Mouse (Mus musculus): Measurements from ENCODE around the gene Mypop.

The Mypop gene

DNA sequence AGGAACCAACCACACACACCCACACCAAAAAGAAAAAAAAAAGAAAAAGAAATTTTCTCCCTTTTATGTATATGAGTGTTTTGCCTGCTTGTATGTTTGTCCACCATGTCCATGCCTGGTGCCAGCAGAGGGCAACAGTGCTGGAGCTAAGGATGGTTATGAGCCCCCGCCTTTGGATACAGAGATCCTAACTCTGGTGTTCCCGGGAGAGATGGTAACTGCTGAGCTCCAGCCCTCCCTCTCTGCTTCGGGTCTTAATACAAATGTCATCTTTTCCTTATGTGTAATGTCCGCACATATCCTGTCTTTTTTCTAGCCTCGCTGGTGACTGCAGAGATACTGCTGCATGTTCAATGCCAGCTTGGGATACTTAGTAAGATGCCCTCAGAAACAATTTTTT is 1.1 kb upstream of the Mypop start:
- no peak for DNase-seq (ENCODE audit: low read depth, low spot score)

DNA sequence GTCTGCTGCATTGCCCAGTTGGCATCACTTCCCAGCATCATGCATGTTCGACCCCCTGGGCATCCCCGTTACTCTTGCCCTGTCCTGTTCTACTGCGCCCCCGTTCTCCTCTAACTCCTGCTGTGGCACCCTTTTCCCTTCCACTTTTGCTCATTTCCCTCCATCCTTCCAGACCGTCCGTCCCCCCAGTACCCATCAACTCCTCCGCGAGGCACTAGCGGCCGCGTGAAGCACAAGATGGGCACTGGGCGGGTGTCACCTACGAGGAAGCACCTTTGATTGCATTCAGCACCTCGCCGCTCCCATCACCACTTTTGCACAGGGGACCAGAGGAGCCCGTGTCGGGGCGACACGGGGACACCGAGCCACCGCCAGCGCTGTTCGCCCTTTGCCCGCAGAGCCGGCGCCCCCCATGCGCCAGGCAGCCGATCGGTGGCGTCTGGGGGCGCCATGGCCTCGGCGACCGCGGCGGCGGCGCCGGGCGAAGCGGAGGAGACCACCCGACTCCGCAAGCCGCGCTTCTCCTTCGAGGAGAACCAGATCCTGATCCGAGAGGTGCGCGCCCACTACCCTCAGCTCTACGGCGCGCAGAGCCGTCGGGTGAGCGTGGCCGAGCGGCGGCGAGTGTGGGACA is 732 bp downstream of the Mypop start:
- no peak for DNase-seq (ENCODE audit: low read depth, low spot score)

DNA sequence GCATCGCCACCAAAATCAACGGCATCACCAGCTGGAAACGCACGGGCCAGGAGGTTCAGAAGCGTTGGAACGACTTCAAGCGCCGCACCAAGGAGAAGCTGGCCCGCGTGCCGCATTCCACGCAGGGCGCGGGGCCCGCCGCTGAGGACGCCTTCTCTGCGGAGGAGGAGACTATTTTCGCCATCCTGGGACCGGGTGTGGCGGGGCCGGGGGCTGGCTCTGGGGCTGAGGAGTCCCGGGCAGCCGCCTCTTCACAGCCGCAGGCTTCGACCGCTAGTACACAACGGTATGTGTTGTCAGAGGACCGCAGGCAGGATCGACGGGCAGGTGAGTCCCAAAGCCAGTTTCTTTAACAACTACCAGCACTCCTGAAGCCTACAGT is 1.2 kb downstream of the Mypop start:
- no peak for DNase-seq (ENCODE audit: low read depth, low spot score)

DNA sequence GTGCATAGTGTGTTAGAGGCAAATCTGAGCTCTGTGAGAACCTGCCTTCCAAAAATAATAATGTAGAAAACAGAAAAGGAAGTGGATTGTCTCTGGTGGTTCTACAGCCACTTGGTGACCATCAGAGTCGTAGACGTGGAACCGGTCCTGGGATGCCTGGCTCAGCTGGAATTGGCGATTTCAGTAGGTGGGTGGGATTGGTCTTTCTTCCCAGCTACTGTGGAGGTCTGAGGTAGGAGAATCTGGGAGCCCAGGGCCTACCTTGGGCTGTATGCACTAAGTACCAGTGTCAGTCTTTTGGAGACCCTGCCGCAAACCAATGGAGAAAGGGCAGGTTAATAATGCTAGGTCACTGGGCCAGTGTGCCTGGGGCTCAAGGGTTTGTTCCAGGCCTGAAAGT is 2.0 kb downstream of the Mypop start:
- DNase-seq (ENCODE audit: low read depth, low spot score) = no peak

DNA sequence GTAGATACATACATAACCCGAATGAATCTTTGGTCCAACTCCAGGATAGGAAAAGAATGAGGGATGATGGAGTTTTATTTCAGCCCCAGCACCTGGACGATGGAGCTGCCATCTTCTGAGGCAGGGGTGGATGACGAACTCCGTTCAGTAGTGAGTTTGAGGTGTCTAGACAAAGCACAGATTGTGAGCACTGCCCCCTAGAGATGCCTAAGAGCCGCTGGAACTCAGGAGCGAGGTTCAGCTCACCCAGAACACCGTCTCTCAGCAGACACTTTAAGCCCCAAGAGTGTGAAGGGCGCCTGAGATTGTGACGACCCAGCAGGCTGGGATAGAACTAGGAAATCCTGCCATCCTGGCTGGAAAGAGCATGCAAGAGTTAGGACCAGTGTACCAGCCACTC is 7.8 kb downstream of the Mypop start:
- peak; percentile 53 for DNase-seq (ENCODE audit: low read depth, low spot score)

DNA sequence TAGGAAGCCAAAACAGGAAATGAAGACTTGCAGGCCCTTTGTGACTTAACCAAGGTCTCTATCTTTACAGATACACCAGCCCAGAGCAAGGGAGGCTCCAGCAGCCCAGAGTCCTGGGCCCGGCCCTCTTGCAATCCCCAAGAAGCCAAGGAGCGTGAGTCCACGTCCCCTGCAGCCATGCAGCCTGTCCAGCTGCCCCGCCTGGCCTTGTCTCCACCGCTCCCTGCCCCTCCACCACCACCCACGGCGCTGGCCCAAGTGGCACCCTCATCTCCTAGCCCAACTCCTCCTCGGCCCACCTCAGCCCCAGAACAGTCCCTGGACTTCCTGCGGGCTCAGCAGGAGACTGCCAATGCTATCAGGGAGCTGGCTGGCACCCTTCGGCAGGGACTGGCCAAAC is 9.4 kb downstream of the Mypop start:
- no peak for DNase-seq (ENCODE audit: low read depth, low spot score)

DNA sequence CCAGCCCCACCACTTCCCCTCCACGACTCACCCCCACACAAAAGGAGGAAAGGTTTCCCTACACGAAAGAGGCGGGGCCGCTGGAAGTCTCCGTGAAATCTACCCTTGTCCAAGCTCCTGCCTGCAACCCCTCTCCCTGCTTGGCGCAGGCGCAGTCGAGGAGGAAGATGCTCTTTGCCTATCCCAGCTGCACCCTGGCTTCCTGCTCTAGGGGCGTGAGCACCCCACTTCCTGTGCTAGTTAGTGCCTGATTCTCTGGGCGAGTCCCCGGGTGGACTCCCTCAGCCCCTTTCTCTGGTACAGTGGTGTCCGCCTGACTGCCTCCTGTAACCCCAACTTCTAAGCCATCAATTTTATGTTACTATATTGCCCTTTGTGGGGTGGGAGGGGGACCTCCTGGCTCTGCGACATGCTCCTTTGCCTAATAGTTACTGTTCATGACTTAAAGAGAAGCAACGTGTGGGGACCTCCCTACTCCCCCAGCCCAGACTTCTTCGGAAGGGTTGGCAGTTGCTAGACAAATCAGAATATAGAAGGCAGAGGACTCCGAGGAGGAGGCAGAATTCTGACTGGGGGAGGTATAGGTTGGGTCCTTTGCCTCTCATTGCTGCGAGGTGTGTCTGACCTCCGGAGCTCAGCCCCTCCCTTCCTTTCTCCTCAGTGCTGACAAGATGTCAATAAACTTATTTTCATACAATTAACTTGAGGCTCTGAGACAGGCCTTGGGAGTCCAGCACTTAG is 10.2 kb downstream of the Mypop start:
- DNase-seq (ENCODE audit: low read depth, low spot score) = peak; percentile 85

DNA sequence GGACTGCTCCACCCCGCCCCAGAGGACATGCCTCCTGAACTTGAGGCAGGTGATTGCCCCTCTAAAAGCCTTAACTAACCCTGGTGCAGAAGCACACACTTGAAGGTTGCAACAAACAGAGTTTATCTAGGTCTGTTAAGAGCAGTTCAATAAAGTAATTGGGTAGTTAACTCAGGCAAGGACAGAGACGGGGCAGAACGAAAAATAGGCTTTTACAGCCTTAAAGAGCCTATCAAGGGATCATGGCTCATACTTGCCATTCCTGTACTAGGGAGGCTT is 10.7 kb downstream of the Mypop start:
- DNase-seq (ENCODE audit: low read depth, low spot score) = no peak

DNA sequence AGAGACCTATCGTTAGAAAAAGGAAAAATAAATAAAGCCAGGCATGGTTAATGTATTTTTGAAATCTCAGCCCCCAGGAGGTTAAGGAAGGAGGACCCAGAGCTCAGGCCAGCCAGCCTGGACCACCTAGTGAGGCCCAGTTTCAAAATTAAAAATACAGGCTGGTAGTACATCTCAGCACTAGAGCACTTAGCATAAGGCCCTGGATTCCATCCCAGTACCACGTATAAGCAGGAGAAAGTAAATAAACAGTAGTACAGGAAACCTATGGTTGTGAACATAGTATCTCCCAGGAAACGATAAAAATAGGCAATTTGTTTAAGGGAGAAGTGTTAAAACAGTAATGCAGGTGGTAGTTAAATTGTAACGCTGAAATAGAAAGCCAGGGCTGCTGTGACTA is 11.1 kb downstream of the Mypop start:
- no peak for DNase-seq (ENCODE audit: low read depth, low spot score)

DNA sequence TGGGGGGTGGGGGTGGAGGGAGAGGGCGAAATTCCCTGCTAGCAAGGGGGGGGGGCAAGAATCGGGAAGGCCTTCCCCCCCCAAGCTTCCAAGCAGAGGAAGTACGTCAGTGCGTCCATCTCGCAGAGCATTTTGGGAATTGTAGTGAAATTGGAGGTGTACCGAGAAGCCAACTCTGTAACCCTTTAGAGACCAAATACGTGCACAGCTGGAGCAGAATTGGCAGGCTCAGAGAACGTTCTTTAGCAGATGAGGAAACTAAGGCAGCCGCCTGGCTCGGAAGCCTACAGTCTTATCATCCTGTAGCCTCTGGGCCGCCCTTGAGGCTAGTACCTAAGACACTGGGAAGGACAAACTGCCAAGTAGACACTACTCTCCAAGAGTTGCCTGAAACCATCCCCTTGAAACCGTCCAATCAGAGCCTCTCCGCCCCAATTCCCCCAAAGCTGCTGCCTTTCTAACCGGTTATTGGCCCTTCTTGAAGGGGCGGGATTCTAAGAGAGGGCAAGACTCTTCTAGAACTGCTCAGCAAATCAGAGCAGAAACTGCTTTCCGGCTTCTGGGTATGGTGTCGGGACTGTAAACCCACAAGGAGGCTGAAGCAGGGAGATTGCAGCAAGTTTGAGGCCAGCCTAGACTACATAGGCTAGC is 11.9 kb downstream of the Mypop start:
- DNase-seq (ENCODE audit: low read depth, low spot score) = peak; percentile 93

DNA sequence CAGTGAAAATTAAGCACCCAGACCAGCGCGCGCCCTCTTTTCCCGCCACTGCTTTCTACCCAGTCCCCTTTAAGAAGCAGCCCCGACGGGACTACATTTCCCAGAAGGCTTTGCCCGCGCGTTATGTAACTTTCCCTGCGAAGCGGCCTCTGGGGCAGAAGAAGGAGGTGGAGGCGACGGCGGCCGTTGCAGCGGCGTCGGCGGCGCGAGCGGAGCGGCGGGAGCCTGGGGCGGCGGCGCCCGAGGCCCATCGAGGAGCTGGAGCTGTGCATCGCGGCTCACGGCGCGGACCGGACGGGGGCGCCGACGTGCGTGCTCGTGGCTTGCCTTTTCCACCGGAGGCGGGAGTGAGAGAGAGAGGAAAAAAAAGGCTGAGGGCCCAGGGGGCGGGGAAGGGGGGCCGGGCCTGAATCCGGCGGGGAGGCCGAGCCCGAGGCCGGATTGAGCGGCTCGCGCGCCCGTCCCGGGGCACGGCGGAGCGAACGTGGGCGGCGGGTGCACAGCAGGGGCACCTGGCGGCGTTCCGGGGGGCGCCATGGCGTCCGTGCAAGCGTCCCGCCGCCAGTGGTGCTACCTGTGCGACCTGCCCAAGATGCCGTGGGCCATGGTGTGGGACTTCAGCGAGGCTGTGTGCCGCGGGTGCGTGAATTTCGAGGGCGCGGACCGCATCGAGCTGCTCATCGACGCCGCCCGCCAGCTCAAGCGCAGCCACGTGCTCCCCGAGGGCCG is 13.0 kb downstream of the Mypop start, which contains the start of gene Irf2bp1:
Irf2bp1 (plus strand) TSS at position 143 of the 729 bp plus-strand sequence.
- peak; percentile 90 for DNase-seq (ENCODE audit: low read depth, low spot score)

DNA sequence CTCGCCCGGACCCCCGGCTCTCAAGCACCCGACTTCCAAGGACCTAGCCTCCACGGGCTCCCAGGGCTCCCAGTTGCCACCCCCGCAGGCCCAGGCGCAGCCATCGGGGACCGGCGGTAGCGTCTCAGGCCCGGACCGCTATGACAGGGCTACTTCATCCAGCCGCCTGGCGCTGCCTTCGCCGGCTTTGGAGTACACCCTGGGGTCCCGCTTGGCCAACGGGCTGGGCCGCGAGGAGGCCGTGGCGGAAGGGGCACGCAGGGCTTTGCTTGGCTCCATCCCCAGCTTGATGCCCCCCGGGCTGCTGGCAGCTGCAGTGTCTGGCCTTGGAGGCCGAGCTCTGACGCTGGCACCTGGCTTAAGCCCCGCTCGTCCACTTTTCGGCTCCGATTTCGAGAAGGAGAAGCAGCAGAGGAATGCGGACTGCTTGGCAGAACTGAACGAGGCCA is 13.6 kb downstream of the Mypop start:
- DNase-seq (ENCODE audit: low read depth, low spot score) = no peak

DNA sequence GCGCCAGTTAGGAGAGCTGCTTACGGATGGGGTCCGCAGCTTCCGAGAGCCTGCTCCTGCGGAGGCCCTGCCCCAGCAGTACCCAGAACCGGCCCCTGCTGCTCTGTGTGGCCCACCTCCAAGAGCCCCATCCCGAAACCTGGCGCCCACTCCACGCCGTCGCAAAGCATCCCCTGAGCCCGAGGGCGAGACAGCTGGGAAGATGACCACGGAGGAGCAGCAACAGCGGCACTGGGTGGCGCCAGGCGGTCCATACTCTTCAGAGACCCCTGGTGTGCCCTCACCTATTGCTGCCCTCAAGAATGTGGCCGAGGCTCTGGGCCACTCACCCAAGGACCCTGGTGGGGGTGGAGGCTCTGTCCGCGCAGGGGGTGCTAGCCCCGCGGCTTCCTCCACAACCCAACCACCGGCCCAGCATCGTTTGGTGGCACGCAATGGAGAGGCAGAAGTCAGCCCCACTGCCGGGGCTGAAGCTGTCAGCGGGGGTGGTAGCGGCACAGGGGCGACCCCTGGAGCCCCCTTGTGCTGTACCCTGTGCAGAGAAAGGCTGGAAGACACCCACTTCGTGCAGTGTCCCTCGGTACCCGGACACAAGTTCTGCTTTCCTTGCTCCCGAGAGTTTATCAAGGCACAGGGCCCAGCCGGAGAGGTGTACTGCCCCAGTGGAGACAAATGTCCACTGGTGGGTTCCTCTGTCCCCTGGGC is 14.5 kb downstream of the Mypop start:
- no peak for DNase-seq (ENCODE audit: low read depth, low spot score)

DNA sequence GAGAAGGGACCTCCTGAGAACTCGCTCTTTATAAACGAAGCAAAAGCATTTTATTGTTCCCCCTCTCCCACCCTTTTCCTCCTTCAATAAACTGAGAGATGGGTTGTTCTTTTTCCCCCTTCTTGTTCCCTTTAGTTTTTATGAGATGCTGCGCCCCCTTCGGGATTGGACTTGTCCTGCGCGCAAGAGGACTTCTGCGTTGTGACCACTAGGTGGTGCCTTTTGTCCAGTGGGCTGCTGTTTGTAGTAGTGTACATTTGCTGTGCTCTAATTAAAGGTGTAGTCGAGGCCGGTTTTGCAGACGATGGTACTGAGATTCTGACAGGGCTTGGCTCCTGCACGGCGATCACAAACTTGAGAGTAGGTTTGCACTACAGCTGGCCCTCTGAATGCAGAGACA is 15.4 kb downstream of the Mypop start:
- DNase-seq (ENCODE audit: low read depth, low spot score) = peak; percentile 92

DNA sequence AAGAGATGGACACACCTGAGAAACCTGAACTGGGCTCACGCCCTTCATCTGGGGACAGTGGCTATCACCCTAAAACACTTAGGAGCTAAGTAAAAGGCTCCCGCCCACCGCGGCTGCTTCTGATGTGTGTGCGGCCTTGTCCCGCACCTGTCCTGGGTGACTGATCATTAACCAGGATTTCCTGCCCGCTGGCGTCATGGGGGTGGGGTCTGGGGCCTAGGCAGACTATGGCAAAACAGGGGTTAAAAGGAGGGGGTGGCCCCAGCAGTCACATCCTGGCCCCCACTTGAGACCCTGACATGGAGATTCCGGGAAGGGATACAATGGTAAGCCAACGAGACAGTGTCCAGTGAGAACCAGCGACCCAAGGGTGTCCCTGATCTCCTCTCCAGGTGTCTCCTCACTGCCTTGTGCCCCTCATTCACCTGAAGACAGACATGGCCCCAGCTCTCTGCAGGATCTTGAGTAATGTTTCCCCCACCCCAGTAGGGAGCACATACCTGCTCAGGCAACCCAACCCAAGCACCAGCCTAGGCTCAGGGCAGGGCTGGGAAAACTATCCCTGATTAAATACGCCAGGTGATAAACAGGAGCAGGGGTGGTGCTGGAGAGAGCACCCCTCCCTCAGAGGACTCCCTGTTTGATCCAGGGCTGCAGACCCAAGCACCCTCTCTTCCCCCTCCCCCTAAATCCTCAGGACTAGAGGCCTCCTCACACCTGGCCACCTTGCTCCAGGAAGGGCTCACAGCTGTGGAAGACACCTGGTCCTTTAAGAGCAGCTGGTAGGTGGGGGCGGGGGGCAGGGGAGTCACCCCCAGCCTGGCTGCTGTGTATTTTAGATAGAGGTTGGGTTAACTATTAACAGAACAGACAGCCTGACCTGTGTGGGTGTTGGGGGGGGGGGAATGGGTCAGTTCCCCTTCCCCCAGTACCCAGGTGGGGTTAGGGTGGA is 16.3 kb downstream of the Mypop start:
- DNase-seq (ENCODE audit: low read depth, low spot score) = no peak

DNA sequence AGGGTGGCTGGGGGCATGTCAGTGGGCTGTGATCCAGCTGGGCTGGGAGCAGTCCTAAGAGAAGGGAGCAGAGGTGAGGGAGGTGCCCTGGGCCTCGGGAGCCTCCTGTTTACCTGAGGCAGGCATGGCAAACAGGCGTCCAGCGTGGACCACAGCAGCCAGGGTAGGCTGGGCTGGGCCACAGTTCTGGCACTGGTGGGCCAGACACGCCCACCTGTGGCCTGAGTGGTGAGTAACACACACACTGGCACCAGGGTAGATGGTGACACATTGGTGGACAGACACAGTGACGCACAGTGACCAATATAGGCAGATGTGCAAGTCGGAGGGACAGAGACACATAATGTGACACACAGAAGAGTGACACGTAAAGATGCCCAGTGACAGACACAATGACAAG is 19.5 kb downstream of the Mypop start:
- DNase-seq (ENCODE audit: low read depth, low spot score) = no peak

DNA sequence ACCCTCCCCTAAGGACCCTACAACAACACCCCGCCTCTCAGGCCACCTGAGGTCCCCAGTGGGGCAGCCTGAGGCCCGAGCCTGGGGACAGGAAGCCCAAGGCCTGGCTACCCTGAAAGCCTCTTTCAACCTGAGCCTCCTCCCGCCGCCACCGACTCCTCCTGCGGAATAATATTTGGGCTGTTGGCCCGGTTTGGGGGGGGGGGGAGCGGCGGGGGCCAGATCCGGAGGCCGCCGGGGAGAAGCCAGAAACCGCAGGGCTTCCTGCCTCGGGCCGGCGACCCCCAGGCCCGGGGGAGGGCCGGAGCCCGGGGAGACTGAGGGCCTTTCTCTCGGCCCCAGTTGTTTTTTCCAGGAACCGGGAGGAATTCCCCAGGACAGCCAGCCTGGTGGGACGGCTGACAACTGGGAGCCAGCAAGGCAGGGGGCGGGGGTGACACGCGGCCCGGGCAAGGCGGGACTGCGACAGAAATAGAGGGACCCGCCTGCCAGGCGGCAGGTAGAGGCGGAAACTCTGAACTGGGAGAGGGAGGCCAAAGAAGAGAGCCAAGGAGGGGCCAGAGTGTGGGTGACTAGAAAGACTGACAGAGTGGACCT is 21.1 kb downstream of the Mypop start:
- DNase-seq (ENCODE audit: low read depth, low spot score) = no peak

DNA sequence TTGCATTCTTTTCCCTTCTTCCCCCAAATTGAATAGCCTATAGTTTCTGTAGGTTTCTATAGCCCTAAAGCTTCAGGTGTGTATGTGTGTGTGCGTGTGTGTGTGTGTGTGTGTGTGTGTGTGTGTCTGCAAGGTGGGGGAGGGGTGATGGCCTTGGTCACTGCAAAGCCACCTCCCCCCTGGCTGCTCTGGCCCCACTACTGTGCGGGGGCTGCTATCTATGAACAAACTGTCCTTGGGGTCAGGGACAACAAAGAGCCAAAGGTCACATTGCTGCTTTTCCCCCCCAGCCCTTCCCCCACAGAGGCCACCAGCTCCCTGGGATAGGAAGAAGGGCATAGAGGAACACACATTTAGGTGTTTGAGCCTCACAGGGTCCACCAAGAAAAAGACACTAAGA is 21.8 kb downstream of the Mypop start:
- no peak for DNase-seq (ENCODE audit: low read depth, low spot score)

DNA sequence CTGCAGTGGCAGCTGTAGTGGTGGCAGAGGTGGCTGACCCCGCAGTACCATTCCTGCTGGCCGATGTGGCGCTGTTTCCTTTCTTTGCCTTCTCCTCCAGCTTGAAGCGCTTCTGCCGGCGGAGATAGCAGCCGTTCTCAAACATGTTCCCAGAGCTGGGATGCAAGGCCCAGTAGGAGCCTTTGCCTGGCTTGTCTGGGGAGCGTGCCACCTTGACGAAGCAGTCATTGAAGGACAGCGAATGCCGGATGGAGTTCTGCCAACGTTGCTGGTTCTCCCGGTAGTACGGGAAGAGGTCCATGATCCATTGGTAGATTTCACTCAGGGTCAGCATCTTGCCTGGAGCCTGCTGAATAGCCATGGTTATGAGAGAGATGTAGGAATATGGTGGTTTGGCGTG is 23.4 kb downstream of the Mypop start:
- no peak for DNase-seq (ENCODE audit: low read depth, low spot score)

DNA sequence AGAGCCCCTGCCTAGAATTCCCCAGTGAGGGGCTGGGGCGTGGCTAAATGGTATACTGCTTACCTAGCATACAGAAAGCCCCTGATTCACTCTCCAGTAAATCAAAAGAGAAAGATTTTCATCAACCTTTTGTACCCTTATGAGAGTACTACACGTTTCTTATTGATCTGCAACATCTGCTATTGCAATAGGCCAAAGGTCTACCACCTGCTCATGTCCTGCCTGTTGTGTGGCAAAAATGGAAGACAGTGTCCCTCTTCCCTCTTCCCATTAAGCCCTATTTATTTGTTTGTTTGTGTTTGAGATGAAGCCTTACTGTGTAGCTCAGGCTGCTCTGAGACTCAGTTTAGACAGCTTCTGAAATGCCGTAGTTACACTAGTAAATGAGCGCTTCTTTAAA is 25.0 kb downstream of the Mypop start:
- no peak for DNase-seq (ENCODE audit: low read depth, low spot score)

Data from ES-CJ7 (cell line).